Mouse (Mus musculus) ES-E14 (cell line): ENCODE measurements around the gene Ano10. TPM values are rescaled to one million over a fixed set of nuclear protein-coding genes. Genes with fewer than 3 reads are reported as not detected.

ENCODE experiments used
- DNase-seq: peaks from one replicate; pipeline ENCODE4 v3.0.0-alpha.2; 2013; ENCODE audit warnings: low read depth, low spot score
- H3K27ac ChIP-seq: 2 replicates; pipeline ENCODE4 v1.5.1; 2012; ENCODE audit warnings: low read depth, mild to moderate bottlenecking, low read length, moderate library complexity, mixed read lengths; ENCODE audit not compliant: poor library complexity, insufficient read depth, severe bottlenecking
- H3K36me3 ChIP-seq: 2 replicates; pipeline ENCODE4 v1.6.1; 2012; ENCODE audit warnings: mild to moderate bottlenecking, low read length, moderate library complexity, mixed read lengths; ENCODE audit not compliant: control insufficient read depth, poor library complexity, insufficient read depth, severe bottlenecking
- H3K4me1 ChIP-seq, 2 experiments: fragments of 150-350 bp in 1 of 2; sonication (generic) in 1 of 2; 2 replicates each; pipeline ENCODE4 v1.6.1; 2012; ENCODE audit warnings: low read length in 2 of 2, mild to moderate bottlenecking in 1 of 2, mixed read lengths in 1 of 2; ENCODE audit not compliant: control insufficient read depth in 2 of 2, insufficient read depth in 2 of 2, poor library complexity in 1 of 2
- H3K4me3 ChIP-seq, 2 experiments: fragments of 150-350 bp in 1 of 2; sonication (generic) in 1 of 2; 2 replicates each; pipeline ENCODE4 v1.5.1; 2012; ENCODE audit warnings: low read length in 2 of 2, low read depth in 1 of 2, mild to moderate bottlenecking in 1 of 2, mixed read lengths in 1 of 2; ENCODE audit not compliant: insufficient read depth in 1 of 2, poor library complexity in 1 of 2, severe bottlenecking in 1 of 2
- H3K9ac ChIP-seq: 2 replicates; pipeline ENCODE4 v1.6.1; 2012; ENCODE audit warnings: low read depth, mild to moderate bottlenecking, low read length, mixed read lengths; ENCODE audit not compliant: poor library complexity, insufficient read depth, severe bottlenecking
- H3K9me3 ChIP-seq: fragments of 150-350 bp; sonication (generic); 2 replicates; pipeline ENCODE4 v1.6.1; 2012; ENCODE audit warnings: low read depth, mild to moderate bottlenecking, low read length; ENCODE audit not compliant: control insufficient read depth, insufficient read depth
- CHD2 ChIP-seq: IDR thresholded peaks from 2 replicates; pipeline ENCODE4 v1.6.1; 2014; ENCODE audit warnings: mild to moderate bottlenecking, low read depth, low read length, inconsistent platforms
- HCFC1 ChIP-seq: IDR thresholded peaks from 2 replicates; pipeline ENCODE4 v1.6.1; 2012; ENCODE audit warnings: low read length, inconsistent platforms, borderline replicate concordance; ENCODE audit not compliant: insufficient read depth
- MAFK ChIP-seq: IDR thresholded peaks from 2 replicates; pipeline ENCODE4 v1.6.1; 2014; ENCODE audit warnings: mild to moderate bottlenecking, low read depth, low read length, inconsistent platforms; ENCODE audit not compliant: insufficient read depth
- ZC3H11A ChIP-seq: IDR thresholded peaks from 2 replicates; pipeline ENCODE4 v1.6.1; 2012; ENCODE audit warnings: low read depth, mild to moderate bottlenecking, inconsistent platforms, low read length, borderline replicate concordance
- ZNF384 ChIP-seq: IDR thresholded peaks from 2 replicates; pipeline ENCODE4 v1.6.1; 2012; ENCODE audit warnings: low read depth, low read length, inconsistent platforms
- in situ Hi-C, 2 experiments: fragments of 600-800 bp; cut with MboI; formaldehyde crosslinking; loops; one replicate each; pipeline ENCODE4 v1.15.1; 2025; ENCODE audit warnings: low sequenced_read_pairs in 2 of 2, inconsistent platforms in 1 of 2; ENCODE audit not compliant: unreplicated experiment in 2 of 2
- total RNA-seq: library from RNA; depleted of rRNA; stranded (reverse); fragments of 300-350 nt; gene quantifications from 2 replicates; pipeline ENCODE4 v1.2.3, GENCODE M21; 2012

Ano10 gene
- total RNA-seq, 1 experiment, result 13.7 TPM

DNA sequence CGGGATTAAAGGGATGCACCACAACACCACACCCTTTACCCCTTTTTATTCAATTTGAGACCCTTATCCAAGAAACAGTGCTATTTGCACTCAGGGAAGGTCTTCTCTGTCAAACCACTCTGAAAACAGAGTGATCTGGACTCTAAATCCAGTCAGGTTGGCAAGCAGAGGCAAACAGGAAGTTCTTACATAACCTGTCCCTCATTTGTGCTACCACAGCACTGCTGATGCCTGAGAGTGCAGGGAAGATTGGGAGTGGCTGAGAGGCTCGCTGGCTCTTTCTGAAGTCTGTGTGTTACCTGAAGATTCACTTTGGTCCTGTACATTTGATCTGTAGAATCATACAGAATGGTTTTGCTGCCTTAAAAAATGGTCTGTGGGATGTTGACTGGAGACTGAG is 42.5 kb upstream of the Ano10 start:
- H3K9me3 ChIP-seq, result no peaks in the 10 kb centered on the region
- no peak overlapping the region for H3K4me3 ChIP-seq
- TF ChIP-seq ZNF384, result no peak
- no peak for TF ChIP-seq CHD2
- no peak for TF ChIP-seq ZC3H11A
- TF ChIP-seq HCFC1, result no peak
- no peak for TF ChIP-seq MAFK
- H3K4me1 ChIP-seq, result no peaks in the 10 kb centered on the region
- H3K27ac ChIP-seq, result no peak overlapping the region
- DNase-seq, result no peak
- no peak overlapping the region for H3K9ac ChIP-seq
- H3K36me3 ChIP-seq, result no peaks in the 10 kb centered on the region
- in situ Hi-C loops, result no loop called here

DNA sequence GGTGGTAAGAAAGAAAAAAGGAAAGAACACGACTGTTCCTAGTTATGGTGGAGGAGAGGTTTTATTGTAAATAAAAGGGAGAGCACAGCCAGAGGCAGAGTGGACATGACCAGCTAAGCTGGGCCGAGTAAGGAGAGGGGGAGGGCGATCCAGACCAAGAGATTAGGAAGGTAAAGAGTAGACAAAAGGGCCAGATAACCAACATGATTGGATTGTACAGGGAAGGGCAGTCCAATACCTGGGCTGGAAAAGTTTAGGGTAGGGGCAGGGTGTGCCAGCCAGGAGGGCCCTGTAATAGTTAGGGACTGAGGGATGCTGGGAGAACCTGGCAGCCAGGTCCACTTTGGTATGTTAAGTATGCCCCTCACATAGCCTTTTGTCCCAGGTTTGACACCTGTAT is 34.0 kb upstream of the Ano10 start:
- Histone ChIP-seq H3K9ac (no peak overlapping the region), H3K4me1 (no peaks in the 10 kb centered on the region), H3K36me3 (no peaks in the 10 kb centered on the region), H3K4me3 (no peak overlapping the region), H3K9me3 (no peaks in the 10 kb centered on the region), H3K27ac (no peak overlapping the region)
- no peak for TF ChIP-seq ZC3H11A
- TF ChIP-seq CHD2, result no peak
- TF ChIP-seq ZNF384, result no peak
- TF ChIP-seq HCFC1, result no peak
- no peak for TF ChIP-seq MAFK
- DNase-seq, result no peak
- in situ Hi-C loops, result no loop called here

DNA sequence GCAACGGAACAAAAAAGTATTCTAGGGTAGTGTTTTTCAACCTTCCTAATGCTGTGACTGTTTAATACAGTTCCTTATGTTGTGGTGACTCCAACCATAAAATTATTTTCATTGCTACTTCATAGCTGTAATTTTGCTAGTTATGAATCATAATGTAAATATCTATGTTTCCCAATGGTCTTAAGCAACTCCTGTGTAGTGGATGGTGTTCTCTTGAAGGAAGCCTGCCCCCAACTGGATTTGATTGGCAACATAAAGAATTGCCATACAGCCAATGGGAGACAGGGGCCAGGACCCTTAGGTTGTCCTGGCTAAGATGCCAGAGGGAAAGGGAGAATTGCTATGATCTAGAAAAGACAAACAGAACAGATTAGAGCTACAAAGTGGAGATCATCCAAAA is 31.8 kb upstream of the Ano10 start:
- Histone ChIP-seq H3K4me1 (no peaks in the 10 kb centered on the region), H3K9me3 (no peaks in the 10 kb centered on the region), H3K27ac (no peak overlapping the region), H3K9ac (no peak overlapping the region), H3K4me3 (no peak overlapping the region), H3K36me3 (no peaks in the 10 kb centered on the region)
- TF ChIP-seq HCFC1 (no peak), ZC3H11A (no peak), CHD2 (no peak), ZNF384 (no peak), MAFK (no peak)
- in situ Hi-C loops, result no loop called here
- no peak for DNase-seq

DNA sequence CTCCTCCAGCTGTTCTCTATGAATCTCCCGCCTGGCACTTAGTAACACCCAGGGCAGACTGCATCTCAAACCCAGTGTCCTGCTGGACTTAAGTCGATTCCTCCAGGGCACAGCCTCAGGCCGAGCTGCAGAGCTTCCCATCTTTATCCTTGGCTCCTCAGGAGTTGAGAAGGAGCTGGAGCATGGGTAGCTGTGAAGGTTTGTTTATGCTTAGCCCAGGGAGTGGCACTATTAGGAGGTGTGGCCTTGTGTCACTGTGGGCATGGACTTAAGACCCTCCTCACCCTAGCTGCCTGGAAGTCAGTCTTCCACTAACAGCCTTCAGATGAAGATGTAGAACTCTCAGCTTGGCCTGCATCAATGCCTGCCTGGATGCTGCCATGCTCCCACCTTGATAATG is 28.1 kb upstream of the Ano10 start:
- no peak overlapping the region for H3K4me3 ChIP-seq
- no peak for TF ChIP-seq MAFK
- no peak overlapping the region for H3K9ac ChIP-seq
- no peaks in the 10 kb centered on the region for H3K36me3 ChIP-seq
- H3K9me3 ChIP-seq, result no peaks in the 10 kb centered on the region
- in situ Hi-C loops, result no loop called here
- no peak for DNase-seq
- H3K4me1 ChIP-seq, result peaks cover 0 to 2% of the 10 kb centered on the region in 2 experiments; a peak in 1 of 4 replicates
- H3K27ac ChIP-seq, result no peak overlapping the region

DNA sequence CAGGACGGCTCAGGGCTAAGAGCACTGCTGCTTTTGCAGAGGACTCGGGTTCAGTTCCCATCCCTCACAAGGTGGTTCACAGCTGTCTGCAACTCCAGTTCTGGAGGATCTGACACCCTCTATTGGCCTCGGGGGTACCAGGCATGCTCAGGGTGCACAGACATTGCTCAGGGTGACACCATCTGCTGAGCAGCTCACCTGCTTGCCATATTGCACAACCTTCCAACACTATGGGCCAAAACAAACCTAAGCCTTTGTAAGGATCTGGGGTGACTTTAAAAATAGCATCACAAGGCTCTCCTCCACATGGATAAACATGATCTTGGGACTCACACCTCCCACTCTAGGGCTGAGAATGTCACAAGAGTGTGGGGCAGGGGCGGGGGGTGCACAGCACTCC is 26.4 kb upstream of the Ano10 start:
- no peaks in the 10 kb centered on the region for H3K36me3 ChIP-seq
- DNase-seq, result no peak
- H3K4me3 ChIP-seq, result no peak overlapping the region
- peaks cover 0 to 2% of the 10 kb centered on the region in 2 experiments; a peak in 1 of 4 replicates for H3K4me1 ChIP-seq
- no peaks in the 10 kb centered on the region for H3K9me3 ChIP-seq
- in situ Hi-C loops, result no loop called here
- TF ChIP-seq MAFK (no peak), ZNF384 (no peak), CHD2 (no peak)
- H3K27ac ChIP-seq, result no peak overlapping the region
- H3K9ac ChIP-seq, result no peak overlapping the region
